Mouse (Mus musculus) liver, embryonic 14.5 days (tissue): ENCODE data around the gene Klf1.

Experiments used
- CTCF ChIP-seq: IDR thresholded peaks from 2 replicates; pipeline ENCODE4 v1.5.1; 2016; ENCODE audit warnings: antibody characterized with exemption, low read depth, control low read depth
- EP300 ChIP-seq: IDR thresholded peaks from 2 replicates; pipeline ENCODE4 v1.6.1; 2016; ENCODE audit warnings: antibody characterized with exemption, low read depth

DNA sequence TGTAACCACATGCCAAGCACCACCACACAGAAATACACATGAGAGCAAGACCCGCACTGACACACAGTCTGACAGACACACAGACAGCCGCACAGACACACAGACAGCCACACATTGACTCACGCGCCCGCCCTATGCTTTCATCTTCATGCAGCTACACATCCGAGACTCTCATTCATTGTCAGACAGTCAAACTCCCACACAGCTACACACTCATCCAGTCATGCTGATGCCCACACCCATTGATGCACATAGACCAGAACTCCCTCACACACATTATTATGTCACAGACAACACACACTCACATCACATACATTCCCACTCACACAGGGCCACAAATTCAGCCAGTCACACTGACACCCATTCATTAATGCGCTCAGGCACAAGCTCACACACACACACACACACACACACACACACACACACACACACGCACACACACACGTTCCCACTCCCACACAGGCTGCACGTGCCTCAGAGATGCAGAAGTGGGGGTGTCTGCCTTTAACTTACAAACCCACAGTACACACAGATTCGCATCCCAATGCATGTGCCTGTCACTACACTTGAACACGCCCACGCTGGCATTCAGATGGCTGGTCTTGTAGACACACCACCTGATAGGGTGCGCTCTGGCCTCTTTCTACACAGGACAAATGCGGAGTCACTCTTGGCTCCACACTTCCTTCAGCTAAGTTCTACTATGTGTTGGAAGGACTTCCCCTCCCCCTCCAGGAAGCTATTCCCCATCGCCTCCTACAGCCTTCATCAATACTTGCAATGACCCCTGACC, 32.2 kb downstream of the Klf1 start:
- TF ChIP-seq CTCF: no peak
- TF ChIP-seq EP300: no peak
